Mouse (Mus musculus): ENCODE measurements around the gene Rps21. TPM values are rescaled to one million over a fixed set of nuclear protein-coding genes. Genes with fewer than 3 reads are reported as not detected.

The Rps21 gene
- polyA plus RNA-seq (2012; rRNA removed) = 1,869 and 1,955 TPM in 2 replicates

DNA sequence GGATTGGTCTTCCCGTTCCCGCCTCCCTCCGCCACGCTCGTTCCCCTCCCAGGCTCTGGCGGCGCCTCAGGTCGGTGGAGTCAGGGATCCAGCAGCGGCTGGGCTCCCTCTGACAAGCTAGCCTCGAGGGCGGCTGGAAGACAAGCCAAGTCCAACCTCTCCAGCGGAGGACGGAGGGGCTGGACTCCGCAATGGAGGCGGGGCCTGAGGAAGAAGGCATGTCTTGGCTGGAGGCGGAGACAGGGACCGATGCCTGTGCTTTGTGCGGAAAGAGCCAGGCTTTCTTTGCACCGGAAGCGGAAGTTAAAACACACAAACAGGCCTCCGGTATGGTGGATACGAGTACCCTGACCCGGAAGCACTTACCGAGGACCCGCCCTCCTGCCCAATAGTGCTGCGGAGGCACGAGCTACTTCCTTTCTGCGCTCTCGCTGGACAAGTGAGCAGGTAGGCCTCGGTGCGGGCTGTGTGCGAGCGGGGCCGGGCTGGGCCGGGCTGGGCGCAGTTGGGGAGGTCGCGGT is at the start of gene Rps21:
Gene Rps21, plus strand, starts transcription at position 377 of the 521 bp plus-strand sequence.
- peak; percentile 98 for DNase-seq (ENCODE audit: extremely low spot score in 1 of 2, low spot score in 1 of 2)

DNA sequence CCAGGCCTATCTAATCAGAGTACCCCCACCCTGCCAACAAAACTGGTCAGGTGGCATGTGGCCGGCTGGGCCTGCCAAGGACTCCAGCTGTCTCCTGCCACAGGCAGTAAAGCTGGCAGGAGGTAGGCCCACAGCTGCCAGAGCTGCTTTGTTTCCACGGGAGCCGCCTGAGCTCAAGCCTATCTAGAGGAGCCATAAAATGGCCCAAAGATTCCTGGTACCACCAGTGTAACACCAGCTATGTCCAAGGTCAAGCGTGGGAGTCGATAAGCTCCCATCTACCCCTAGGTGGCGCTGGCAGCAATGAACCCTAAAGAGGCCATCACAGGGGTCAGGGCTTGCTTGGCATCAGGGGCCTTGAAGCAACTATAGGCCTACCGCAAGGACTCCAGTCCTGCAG is 49.3 kb upstream of the Rps21 start:
- DNase-seq (ENCODE audit: extremely low spot score in 1 of 2, low spot score in 1 of 2) = no peak

DNA sequence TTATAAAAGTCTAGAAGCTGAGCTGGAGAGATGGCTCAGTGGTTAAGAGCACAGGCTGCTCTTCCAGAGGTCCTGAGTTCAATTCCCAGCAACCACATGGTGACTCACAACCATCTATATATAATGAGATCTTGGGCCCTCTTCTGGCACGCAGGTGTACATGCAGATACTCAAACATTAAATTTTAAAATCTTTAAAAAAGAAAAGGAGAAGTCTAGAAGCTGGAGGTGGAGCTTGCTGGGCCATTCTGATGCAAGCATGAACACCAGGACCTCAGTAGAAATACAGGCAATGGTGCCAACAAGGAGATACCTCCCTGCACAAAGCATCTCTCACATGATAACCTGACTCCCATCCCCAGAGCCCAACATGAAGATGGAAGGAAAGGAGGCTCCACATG is 48.2 kb upstream of the Rps21 start:
- no peak for DNase-seq (ENCODE audit: extremely low spot score in 1 of 2, low spot score in 1 of 2)

DNA sequence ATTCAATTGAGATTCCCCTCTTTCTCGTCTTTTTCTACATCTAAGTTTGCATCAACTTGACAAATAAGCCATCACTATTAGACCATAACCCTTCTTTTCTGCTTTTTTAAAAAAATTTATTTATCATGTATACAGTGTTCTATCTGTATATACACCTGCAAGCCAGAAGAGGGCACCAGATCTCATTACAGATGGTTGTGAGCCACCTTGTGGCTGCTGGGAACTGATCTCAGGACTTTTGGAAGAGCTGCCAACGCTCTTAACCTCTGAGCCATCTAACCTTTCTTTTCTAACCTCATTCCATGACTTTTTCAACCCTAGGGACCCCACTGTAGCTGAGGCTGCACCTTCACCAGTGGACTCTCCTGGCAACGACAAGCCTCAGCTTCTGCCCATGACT is 44.9 kb upstream of the Rps21 start:
- DNase-seq (ENCODE audit: extremely low spot score in 1 of 2, low spot score in 1 of 2) = no peak

GRCm38 (mm10) chr2:180214352-180214978 is 42.7 kb upstream of the Rps21 start:
- DNase-seq (ENCODE audit: extremely low spot score in 1 of 2, low spot score in 1 of 2) = no peak

DNA sequence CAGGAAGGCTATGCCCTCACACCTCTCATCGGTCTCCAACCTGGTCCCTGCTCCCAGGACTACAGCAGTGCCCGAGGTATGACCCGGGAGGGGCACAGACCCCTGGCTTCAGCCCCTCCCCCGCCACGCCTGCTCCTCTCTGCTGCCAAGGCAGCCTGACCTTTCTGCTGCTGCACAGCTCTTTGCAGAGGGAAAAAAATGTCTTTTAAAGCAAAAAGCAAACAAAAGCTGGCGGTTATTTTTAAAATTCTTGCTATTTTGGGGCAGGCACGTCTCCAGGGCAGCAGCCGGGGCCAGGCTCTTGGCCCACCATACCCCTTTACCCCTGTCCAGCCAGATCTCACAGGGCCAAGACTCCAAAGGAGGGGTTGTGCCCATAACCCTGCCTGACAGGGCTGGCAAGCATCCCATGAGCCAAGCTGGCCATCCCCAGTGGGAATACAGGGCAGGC is 42.1 kb upstream of the Rps21 start:
- no peak for DNase-seq (ENCODE audit: extremely low spot score in 1 of 2, low spot score in 1 of 2)

DNA sequence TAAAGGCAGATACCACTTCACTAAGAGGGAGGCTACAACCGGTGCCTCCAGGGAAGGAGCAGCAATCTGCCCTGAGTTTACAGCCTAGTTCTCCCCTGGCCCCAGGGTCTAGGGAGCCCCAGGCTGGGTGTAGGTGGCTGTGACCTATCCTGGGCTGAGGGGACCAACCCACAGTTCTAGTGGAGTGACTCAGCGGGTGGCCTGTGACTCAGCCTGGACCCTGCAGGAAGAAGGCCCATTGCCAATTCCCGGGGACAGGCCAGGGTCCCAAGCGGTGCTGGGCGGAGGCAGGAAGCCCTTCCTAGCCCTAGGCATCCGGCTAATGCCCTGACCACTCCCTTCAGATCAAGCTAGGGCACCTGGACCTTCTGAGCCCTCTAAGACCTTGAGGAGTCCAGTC is 41.2 kb upstream of the Rps21 start:
- DNase-seq (ENCODE audit: extremely low spot score in 1 of 2, low spot score in 1 of 2) = no peak

- no peak for DNase-seq (ENCODE audit: extremely low spot score in 1 of 2, low spot score in 1 of 2)
These were observed 40.3 kb upstream of the Rps21 start for GRCm38 (mm10) chr2:180216921-180217320.

DNA sequence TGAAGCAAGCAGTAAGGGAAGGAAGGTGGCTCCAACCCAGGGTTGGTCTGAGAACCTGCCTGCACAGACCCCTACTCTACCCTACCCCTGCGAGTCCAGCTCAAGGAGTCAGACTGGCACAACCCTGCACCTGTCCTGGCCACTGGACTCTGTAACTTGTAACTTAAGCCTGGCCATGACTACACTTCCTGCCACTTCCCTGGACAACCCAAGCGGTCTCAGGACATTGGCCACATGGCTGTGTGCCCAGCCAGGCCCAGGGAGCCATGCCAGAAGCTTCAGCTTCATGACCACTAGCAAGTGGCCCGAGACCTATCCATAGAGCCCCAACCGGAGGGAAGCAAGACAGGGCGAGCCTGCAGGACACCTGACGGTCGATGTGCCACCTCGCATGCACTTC is 39.6 kb upstream of the Rps21 start:
- peak in 1 of 2 experiments; percentile 47 for DNase-seq (ENCODE audit: extremely low spot score in 1 of 2, low spot score in 1 of 2)

DNA sequence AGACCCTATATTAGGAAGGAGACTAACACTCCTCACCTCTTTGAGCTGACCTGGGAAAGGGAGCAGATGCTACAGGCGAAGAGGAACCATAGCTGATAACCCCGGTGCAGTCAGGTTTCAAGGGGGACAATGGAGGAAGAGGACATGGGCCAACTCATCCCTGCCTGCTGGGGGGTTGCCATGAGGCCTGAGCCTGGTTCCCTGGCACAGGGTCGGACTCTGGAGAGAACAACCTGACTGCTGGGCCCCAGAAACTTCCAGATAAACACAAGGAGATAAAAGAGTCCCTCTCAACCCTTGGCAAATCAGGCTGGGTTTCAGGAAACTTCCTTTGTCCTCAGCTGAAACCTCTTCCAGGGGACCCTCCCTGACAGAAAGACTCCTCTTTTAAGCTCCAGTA is 38.9 kb upstream of the Rps21 start:
- no peak for DNase-seq (ENCODE audit: extremely low spot score in 1 of 2, low spot score in 1 of 2)

GRCm38 (mm10) chr2:180218677-180219076 is 38.5 kb upstream of the Rps21 start:
- no peak for DNase-seq (ENCODE audit: extremely low spot score in 1 of 2, low spot score in 1 of 2)

DNA sequence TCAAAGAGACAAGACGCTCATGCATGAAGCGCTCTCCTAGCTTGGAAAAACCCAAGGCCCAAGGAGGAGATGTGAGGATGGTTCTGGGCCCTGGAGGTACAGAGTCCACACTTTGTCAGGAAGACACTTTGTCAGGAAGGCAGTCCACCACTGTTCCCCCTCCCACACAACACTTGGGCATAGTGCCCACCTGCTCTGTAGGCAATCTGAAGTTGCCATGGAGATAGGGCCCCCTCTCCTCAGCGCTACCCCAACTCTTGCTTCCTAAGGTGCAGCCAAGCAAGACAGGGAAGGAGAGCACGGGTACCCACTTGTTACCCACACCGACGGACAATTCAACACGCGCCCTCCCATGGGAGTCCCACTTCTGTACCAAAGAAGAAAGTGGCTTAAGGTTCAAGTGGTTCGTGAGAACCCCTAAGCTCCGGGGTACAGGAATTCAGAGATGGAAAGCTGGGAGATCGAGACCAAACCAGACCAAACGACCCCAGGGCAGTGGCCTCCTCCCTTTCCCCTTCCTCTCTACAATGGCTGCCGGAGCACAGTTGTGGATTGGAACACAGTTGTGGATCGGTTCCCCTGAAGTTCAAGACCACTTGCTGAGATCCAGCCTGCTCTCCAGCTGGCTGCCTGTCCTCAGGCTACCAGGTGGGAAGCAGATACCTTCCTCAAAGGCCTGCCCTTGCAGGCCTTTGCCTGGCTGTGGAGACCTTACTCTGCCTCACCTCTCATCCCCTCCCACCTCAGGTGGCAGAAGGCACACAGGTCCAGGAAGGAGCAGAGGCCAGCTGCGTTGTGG is 37.8 kb upstream of the Rps21 start:
- no peak for DNase-seq (ENCODE audit: extremely low spot score in 1 of 2, low spot score in 1 of 2)

GRCm38 (mm10) chr2:180220165-180220564 is 37.0 kb upstream of the Rps21 start:
- no peak for DNase-seq (ENCODE audit: extremely low spot score in 1 of 2, low spot score in 1 of 2)

DNA sequence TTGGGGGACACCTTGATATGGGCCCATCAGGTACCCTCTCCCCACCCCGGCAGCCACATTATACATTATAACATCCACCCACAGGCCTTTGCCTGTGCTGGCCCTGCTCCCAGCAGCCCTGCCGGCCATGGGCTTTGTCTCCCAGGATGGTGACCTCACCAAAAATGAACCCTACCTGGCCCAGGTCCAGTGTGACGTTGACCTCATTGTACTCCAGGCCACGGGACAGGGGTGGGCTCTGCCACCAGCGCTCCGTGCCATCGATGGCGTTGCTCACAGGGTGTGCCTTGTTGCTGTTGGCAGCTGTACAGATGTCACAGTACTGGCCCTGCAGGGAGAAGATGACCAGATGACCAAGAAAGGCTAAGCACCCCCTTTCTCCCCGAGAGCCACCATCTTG is 36.1 kb upstream of the Rps21 start:
- DNase-seq (ENCODE audit: extremely low spot score in 1 of 2, low spot score in 1 of 2) = no peak

DNA sequence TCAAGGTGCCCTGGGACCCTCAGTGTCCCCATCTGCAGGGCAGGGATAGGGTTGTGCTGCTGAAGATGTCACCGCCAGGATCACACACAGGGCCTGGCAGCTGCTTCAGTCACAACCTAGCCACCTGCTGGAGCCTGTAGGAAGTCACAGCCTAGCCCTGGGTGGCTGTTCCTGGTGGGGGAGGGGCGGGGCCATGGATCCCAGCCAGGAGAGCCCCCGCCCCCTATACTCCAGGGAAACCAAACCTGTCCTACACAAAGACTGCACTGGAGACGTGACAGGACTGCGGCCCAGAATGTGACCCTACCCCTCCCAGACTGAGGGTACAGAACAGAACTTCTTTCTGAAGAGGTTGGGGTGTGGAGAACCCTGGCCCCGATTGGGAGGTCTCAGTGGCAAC is 34.9 kb upstream of the Rps21 start:
- no peak for DNase-seq (ENCODE audit: extremely low spot score in 1 of 2, low spot score in 1 of 2)

DNA sequence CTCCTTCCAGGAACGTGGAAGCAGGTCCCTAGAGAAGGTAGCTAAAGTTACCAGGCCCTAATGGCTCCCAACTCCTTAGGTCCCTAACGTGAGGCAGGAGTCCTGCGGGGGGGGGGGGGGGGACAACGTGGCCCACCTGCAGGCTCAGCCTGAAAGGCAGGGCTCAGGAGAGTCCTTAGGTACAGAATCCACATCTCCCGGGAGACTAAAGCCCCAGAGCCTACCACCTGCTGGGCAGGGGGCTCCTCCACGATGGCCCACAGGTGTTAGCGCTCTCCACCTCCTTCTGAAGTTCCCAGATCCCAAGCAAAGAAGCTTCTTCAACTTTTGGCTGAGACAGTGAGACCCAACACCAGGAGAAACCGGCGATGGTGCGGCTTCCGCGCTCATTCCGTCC is 32.5 kb upstream of the Rps21 start:
- DNase-seq (ENCODE audit: extremely low spot score in 1 of 2, low spot score in 1 of 2) = no peak

- DNase-seq (ENCODE audit: extremely low spot score in 1 of 2, low spot score in 1 of 2) = no peak
These were observed 32.0 kb upstream of the Rps21 start for GRCm38 (mm10) chr2:180225044-180225761.

GRCm38 (mm10) chr2:180225762-180226378 is 31.3 kb upstream of the Rps21 start, which contains the start of gene Lama5:
Gene Lama5, minus strand, starts transcription at chr2:180225859.
- no peak for DNase-seq (ENCODE audit: extremely low spot score in 1 of 2, low spot score in 1 of 2)

- DNase-seq (ENCODE audit: extremely low spot score in 1 of 2, low spot score in 1 of 2) = no peak
These were observed 29.7 kb upstream of the Rps21 start for GRCm38 (mm10) chr2:180227262-180228059.

- DNase-seq (ENCODE audit: extremely low spot score in 1 of 2, low spot score in 1 of 2) = no peak
These were observed 29.1 kb upstream of the Rps21 start for GRCm38 (mm10) chr2:180228060-180228458.

Measured in frontal cortex, adult 2 months (tissue).